Mouse (Mus musculus): Measurements from ENCODE around the gene Gm28042.

DNA sequence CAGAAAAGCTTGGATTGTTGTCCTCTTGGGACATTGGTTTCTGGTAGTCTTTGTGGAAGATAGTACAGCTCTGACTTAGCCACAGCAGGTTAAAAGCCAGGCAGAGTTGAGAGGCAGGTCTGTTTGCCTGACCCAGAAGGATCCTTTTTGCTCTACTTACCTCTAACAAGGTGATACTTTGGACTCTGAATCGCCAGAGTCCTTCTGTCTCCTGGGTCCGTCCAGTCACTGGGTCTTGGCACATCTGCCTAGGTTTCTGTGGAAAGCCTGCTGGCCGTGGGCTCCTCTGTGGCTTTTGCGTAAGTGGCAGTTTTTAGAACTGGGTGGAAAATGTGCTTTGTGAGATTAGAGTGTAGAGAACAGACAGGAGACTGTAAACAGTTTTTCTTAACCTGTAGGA is 38.3 kb upstream of the Gm28042 start:
- no peak for TF ChIP-seq TCF12 (IDR thresholded peaks at IDR 0.05; ENCODE audit: low read depth, low read length)
- no peak for TF ChIP-seq NELFE (IDR thresholded peaks at IDR 0.05; ENCODE audit: low read depth, low read length)
- TF ChIP-seq MAZ (IDR thresholded peaks at IDR 0.05; ENCODE audit: low read depth, low read length): no peak
